Mouse (Mus musculus): ENCODE measurements around the gene Cs.

DNA sequence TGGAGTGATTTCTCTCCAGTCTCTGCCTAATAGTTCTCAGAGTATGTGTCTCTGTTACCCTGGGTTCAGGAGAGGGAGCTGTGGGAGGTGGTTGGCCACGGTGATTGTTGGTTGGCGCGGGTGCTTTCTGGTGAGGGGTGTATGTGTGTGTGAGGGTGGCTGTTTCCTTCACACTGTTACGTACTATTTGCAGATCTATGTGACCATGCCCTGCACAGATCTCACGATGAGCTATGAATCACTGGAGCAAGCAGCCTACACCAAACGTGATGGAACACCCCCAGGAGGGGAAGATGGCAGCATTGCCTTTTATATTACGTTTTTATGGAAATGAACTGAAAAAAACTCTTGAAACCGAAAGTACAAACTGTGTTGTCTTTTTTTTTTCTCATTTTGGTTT is 10.7 kb upstream of the Cs start:
- TF ChIP-seq CTCF (IDR thresholded peaks at IDR 0.05; ENCODE audit: control insufficient read depth, insufficient read depth, insufficient replicate concordance, low read depth, low read length) (no peak), POLR2A (IDR thresholded peaks at IDR 0.05; ENCODE audit: control insufficient read depth, low read depth, low read length) (no peak)

All from testis, adult 2 months (tissue).